Mouse (Mus musculus) kidney, postnatal 10 days (tissue): Measurements from ENCODE around the gene Neurod6.
"Not testable (repeated sequence)": the region's sequence is repeated elsewhere in the genome, so short reads cannot be mapped to it uniquely, and the experiment has no call there.

Experiments used
- DNase-seq: peaks from one replicate; pipeline ENCODE4 v3.0.0; 2021; ENCODE audit warnings: mixed read lengths

Gene Neurod6

GRCm38 (mm10) chr6:55680974-55681373 lies at the start of gene Neurod6:
Neurod6 (minus strand) TSS chr6:55681263.
- DNase-seq = no peak

GRCm38 (mm10) chr6:55717209-55717608 lies 36.1 kb upstream of the Neurod6 start:
- peak; percentile 76 for DNase-seq

- peak; percentile 6 for DNase-seq
Measured at GRCm38 (mm10) chr6:55715446-55715845, 34.4 kb upstream of the Neurod6 start.

- DNase-seq = not testable (repeated sequence)
Measured at GRCm38 (mm10) chr6:55710913-55711312, 29.9 kb upstream of the Neurod6 start.

GRCm38 (mm10) chr6:55704759-55705104 lies 23.7 kb upstream of the Neurod6 start:
- DNase-seq = no peak

- DNase-seq = no peak
Measured at GRCm38 (mm10) chr6:55704061-55704758, 23.1 kb upstream of the Neurod6 start.

GRCm38 (mm10) chr6:55700392-55701386 lies 19.6 kb upstream of the Neurod6 start:
- no peak for DNase-seq

- no peak for DNase-seq
Measured at GRCm38 (mm10) chr6:55690015-55690531, 9.0 kb upstream of the Neurod6 start.

- no peak for DNase-seq
Measured at GRCm38 (mm10) chr6:55683506-55683905, 2.4 kb upstream of the Neurod6 start.

GRCm38 (mm10) chr6:55682886-55683285 lies 1.8 kb upstream of the Neurod6 start:
- DNase-seq = no peak

GRCm38 (mm10) chr6:55678571-55679185 lies 2.4 kb downstream of the Neurod6 start:
- no peak for DNase-seq

GRCm38 (mm10) chr6:55677326-55677725 lies 3.7 kb downstream of the Neurod6 start:
- DNase-seq = no peak

GRCm38 (mm10) chr6:55676663-55677311 lies 4.3 kb downstream of the Neurod6 start:
- peak; percentile 15 for DNase-seq

GRCm38 (mm10) chr6:55676141-55676662 lies 4.9 kb downstream of the Neurod6 start:
- no peak for DNase-seq

- DNase-seq = no peak
Measured at GRCm38 (mm10) chr6:55667801-55668200, 13.3 kb downstream of the Neurod6 start.

- DNase-seq = no peak
Measured at GRCm38 (mm10) chr6:55661126-55661915, 19.7 kb downstream of the Neurod6 start.

- DNase-seq = no peak
Measured at GRCm38 (mm10) chr6:55649996-55650395, 31.1 kb downstream of the Neurod6 start.

- no peak for DNase-seq
Measured at GRCm38 (mm10) chr6:55649581-55649980, 31.5 kb downstream of the Neurod6 start.

- no peak for DNase-seq
Measured at GRCm38 (mm10) chr6:55648886-55649285, 32.2 kb downstream of the Neurod6 start.

- no peak for DNase-seq
Measured at GRCm38 (mm10) chr6:55647771-55648280, 33.2 kb downstream of the Neurod6 start.
